Mouse (Mus musculus) heart, adult 18-20 months (tissue): ENCODE results near the gene Cby3. TPM values are rescaled to one million over a fixed set of nuclear protein-coding genes. Genes with fewer than 3 reads are reported as not detected.

ENCODE experiments used
- DNase-seq, 2 experiments: peaks; one replicate each; pipeline ENCODE4 v3.0.0; 2021 to 2022; ENCODE audit warnings: mixed read lengths in 1 of 2
- total RNA-seq, 2 experiments: library from RNA; stranded (reverse); gene quantifications; 2 replicates each; pipeline ENCODE4 v1.2.3; 2021

Cby3 gene
- total RNA-seq, 2 experiments from 2014 or later, result not detected

- peak; percentile 77 to 88 for DNase-seq
Observed at GRCm38 (mm10) chr11:50364548-50364947, 10.3 kb downstream of the Cby3 start.

GRCm38 (mm10) chr11:50365322-50365721 lies 11.1 kb downstream of the Cby3 start:
- no peak for DNase-seq

DNA sequence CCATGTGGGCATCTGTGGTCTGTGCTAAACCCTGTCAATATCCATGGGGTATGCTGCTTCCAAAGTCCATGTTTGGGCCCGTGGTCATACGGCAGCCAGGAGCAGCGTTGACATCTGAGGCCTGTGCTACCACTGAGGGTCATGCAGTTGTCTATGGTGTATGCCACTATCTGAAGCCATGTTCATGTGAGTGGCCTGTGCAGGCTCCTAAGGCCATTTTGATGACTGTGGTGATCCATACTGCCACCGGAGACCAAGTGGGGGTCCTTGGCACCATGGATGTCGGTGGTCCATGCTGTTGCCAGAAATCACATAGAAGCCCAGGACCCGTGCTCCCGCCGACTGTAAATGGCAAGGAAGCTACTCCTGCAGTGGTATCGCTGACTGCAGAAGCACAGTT lies 13.3 kb downstream of the Cby3 start:
- DNase-seq, result no peak

DNA sequence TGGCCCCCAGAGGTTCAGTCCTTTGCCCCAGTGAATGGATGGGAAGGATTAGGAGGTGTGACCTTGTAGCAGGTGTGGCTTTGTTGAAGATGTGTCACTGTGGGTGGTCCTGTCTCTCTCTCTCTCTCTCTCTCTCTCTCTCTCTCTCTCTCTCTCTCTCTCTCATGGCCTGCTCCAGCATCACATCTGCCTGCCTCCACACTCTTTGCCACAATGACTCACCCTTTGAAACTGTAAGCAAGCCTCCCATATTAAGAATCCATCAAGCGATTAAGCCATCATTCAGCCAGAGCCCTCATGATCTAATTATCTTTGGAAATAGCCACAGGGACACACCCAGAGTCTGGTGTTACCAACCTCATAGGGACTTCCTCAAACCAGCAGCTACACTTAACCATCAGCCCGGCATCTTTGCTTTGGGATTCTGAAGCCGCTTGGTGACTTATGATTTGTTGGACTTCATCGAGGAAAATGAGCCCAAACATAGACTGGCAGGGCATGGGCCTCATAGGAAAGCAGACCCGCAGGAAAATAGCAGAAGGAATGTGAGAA lies 15.2 kb downstream of the Cby3 start:
- DNase-seq, result no peak

DNA sequence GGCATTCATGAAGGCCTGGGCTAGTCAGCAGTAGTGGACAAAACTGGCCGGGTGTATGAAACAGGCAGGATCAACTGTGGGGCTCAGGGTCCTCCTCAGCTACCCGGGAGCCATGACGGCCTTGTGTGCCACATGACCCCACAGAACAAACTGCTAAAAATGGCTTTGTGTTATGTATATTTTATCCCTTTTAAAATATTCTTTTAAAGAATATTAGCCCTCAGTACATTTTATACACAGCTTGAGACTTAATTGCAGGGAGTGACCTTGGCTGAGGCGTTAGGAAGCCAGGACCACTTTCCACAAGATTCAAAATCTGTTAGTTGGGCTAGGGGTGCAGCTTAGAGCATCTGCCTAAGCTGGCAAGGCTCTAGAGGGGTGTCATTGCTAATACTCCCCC lies 16.7 kb downstream of the Cby3 start:
- DNase-seq, result no peak

DNA sequence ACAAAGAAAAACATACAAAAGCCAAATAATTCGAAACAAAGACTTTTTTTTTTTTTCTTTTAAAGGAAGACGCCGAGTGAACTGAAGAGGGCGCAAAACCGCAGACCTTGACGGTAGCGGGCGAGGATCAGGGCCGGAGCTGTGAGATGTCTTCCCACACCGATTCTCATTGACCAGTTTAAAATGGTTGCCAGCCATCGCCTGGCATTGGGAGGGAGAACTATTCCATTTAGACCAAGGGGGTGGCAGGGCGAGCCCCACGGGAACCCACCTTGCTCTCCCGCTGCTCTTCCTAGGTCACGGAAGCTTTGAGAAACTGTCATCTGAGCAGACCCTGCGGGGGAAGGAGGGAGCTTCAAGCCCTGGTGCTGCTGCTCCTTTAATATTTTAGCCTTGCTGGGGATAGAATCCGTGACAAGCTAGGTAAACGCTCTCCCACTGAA lies 17.2 kb downstream of the Cby3 start:
- peak; percentile 55 to 76 for DNase-seq

- no peak for DNase-seq
Observed at GRCm38 (mm10) chr11:50371911-50372310, 17.6 kb downstream of the Cby3 start.

GRCm38 (mm10) chr11:50373086-50373485 lies 18.8 kb downstream of the Cby3 start:
- DNase-seq, result no peak

DNA sequence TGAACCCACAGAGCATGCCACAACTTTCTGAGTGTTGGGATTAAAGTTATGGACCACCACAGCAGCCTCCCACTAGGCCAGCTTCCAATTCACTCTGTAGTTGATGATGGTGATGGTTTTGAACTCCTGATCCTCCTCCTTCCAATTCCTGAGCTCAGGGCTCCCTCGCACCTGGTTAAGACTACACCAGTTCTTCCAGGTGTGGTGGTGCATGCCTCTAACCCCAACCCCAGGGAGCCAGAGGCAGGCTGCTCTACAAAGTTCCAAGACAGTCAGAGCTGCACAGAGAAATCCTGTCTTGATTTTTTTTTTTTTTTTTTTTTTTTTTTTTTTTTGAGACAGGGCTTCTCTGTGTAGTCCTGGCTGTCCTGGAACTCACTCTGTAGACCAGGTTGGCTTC lies 19.4 kb downstream of the Cby3 start:
- DNase-seq, result no peak

DNA sequence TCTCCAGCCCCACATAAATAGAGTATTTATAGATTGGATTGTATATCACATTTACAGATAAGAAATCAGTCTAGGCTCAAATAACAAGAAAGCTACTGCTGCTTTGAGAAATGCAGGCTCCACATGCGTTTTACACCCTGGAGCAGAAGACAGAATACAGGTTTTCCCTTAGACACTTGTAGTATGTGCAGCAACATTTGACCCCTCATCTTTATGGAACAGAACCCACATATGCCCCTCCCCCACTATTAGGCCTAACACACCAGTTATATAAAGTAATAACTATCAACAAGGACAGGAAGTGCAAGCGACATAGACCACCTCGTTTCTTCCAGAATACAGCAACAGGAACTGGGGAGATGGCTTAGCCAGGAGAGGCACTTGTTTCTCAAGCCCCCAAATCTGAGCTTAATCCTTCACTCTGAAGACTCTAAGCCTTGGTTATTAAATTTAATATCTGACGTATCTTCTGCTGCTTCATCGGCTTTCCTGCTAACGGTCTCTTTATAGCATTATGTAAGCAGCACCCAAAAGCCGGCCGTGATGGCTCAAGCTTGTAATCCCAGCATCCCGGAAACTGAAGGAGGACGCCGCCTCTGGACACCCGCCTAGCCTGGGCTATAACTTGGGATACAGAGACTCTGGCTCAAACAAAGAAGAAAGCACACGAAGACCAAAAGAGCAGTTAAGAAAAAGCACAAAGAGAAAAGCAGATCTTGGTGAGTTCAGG lies 20.2 kb downstream of the Cby3 start:
- DNase-seq, result no peak

GRCm38 (mm10) chr11:50375421-50375820 lies 21.2 kb downstream of the Cby3 start:
- DNase-seq, result no peak

- no peak for DNase-seq
Observed at GRCm38 (mm10) chr11:50376156-50376790, 22.0 kb downstream of the Cby3 start.

DNA sequence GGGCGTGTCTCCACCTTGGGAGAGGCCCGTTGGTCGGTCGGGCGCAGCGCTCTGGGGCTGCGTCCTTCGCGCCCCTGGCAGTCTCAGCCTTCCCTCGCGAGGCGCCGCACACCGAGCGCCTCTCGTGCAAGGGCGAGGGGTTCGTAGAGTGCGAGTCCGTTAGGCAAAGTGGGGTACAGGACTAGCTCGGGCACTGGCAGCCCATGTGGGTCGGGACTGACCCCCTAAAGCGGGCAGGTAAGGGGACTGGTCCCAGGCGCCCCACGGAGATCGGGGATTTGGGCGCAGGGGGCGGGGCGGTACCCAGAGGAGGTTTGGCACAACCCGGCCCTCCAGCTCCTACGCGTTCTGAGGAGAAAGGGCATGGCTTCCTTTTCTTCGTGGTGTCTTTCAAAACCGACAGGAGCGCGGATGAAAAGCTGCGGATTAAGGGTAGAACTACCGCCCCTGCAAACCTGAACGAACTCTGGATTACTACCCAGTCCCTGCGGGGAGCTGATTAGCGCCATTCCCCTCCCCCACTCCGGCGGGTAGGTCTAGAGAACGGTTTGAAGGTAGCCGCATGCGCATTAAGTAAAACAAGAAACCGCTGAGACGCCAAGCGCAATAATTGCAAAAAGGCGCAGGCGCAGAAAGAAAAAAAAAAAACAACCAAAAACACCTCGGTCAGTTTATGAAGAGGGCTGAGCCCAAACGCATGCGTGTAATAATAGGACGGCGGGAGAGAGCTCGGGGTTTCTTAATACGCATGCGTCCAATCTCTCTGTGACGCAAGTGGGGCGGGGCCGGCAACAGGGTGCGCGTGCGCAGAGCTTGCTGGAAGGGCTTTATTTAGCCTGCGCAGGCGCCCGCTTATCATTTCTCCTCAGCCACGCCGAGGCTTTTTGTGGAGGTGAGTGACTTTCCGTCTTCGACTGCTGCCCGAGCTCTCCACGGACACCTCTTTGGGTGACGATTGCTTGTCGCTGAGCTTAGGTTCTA lies 22.9 kb downstream of the Cby3 start, which contains the start of gene Hnrnph1:
Gene Hnrnph1 (plus strand): TSS at position 80 of the 981 bp plus-strand sequence.
- DNase-seq, result peak; percentile 99 to 100

GRCm38 (mm10) chr11:50377892-50378684 lies 23.8 kb downstream of the Cby3 start:
- DNase-seq, result peak; percentile 91 to 96

DNA sequence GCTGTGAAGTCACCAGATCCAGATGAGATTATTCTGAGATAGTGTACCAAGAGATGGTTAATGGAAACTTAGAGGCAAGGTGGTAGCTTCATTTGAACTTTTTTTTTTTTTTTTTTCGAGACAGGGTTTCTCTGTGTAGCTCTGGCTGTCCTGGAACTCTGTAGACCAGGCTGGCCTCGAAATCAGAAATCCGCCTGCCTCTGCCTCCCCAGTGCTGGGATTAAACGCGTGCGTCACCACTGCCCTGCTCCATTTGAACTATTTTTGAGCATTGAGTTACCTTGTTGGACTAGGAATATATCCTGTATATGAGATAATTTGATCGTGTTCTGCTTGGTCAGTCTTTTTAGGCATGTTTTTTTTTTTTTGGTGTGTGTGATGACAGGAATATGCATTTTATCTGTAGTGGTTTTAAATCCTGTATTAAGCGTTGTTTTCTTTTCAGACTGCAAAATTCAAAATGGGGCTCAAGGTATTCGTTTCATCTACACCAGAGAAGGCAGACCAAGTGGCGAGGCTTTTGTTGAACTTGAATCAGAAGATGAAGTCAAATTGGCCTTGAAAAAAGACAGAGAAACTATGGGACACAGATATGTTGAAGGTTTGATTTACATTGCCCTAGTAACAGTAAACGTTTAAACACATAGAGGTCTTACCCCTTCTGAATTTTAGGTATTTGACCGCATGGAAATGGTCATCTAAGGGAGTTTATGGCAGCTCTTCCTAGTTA lies 24.9 kb downstream of the Cby3 start:
- no peak for DNase-seq

GRCm38 (mm10) chr11:50381311-50381710 lies 27.0 kb downstream of the Cby3 start:
- DNase-seq, result no peak

- DNase-seq, result no peak
Observed at GRCm38 (mm10) chr11:50387167-50387679, 33.0 kb downstream of the Cby3 start.

GRCm38 (mm10) chr11:50387697-50388096 lies 33.4 kb downstream of the Cby3 start:
- no peak for DNase-seq

DNA sequence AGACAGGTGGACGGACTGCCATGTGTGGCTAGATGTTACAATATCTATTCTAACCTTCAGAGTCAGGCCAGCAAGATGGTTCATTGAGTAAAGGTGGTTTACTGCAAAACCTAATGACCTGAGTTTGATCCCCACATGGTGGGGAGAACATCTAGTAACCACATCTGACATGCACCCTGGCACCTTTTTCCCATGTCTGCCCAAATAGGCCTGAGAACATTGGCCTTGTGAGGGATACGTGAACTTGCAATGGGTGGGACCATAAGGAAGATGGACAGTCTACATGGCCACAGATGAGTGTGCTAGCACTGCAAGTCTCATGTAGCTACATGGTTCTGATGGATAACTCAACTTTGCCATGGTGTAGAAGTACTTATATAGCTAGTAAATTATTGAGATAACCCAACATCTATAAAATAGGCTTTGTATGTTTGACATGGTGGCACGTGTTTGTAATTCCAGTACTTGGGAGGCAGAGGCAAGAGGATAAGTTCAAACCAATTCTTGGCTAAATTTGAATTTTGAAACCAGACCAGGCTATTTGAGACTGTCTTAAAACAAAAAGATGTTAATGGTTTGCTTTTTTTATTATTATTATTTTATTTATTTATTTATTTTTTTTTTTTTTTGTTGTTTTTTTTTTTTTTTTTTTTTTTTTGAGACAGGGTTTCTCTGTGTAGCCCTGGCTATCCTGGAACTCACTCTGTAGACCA lies 34.1 kb downstream of the Cby3 start:
- DNase-seq, result no peak

DNA sequence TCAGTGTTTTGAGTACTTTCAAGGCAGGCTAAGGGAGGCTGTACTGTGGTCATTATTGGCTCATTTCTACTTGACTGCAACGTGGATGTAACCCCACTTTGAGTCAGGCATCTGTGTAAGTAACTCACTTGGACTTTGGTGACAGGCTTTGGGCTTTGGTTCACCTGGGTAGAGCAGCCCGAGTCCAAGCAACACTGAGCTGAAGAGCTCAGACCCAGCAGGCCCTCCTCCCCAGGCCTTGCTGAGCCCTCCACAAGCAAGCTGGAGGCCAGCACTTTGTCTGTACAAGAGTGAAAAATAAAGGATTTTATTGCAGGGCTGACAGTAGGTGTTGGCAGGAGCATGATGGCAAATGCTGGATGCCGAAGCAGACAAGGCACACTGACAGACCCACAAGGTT lies 34.7 kb downstream of the Cby3 start:
- no peak for DNase-seq
